Mouse (Mus musculus) kidney, postnatal 4 days (tissue): Measurements from ENCODE around the gene Edn1.

Experiments used
- DNase-seq, 2 experiments: peaks; one replicate each; pipeline ENCODE4 v3.0.0; 2021; ENCODE audit warnings: mixed read lengths in 2 of 2

Edn1 gene

GRCm38 (mm10) chr13:42301161-42301721 is at the start of gene Edn1:
Edn1 (plus strand) TSS chr13:42301476.
- peak; percentile 52 to 73 for DNase-seq

- DNase-seq = no peak
Measured at GRCm38 (mm10) chr13:42253821-42254220, 47.5 kb upstream of the Edn1 start.

- DNase-seq = no peak
Measured at GRCm38 (mm10) chr13:42255105-42255504, 46.2 kb upstream of the Edn1 start.

DNA sequence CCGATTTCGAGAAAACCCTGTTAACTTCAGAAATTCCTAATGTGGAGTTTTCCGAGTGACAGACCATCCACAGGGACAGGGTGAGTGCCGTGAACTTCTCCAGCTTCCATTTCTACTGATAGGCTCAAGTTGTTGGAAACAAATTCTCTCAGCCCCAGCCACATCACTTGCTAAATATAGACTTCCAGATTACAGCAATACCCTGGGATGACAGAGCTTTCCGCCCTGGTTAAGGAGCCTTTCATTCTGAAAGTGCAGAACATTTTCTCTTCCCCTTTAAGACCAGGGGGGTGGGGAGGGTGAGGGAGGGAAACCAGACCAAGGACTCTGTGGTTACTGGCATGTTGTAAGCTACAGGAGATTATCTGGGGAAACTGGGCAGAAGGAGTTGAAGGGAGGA is 42.9 kb upstream of the Edn1 start:
- no peak for DNase-seq

DNA sequence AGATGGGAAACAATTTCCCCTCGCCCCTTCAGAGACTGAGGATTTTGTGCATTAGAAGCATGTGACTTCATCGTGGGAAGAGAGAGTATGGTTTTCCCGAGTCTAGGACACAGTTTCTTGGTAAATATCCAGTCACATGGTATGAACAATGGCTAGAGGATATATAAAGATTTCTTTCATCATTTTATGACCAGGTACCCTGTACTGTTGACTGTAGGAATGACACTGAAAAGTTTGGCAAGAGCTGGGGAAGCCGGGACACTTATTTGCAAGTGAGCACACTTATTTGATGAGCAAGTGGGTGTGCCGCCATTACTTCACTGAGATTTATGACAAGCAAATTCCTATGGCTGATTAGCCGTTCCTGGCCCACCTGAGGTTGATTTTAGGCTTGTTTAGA is 40.6 kb upstream of the Edn1 start:
- DNase-seq = no peak

GRCm38 (mm10) chr13:42270051-42270450 is 31.2 kb upstream of the Edn1 start:
- peak; percentile 25 to 40 for DNase-seq

- DNase-seq = no peak
Measured at GRCm38 (mm10) chr13:42276774-42277454, 24.4 kb upstream of the Edn1 start.

DNA sequence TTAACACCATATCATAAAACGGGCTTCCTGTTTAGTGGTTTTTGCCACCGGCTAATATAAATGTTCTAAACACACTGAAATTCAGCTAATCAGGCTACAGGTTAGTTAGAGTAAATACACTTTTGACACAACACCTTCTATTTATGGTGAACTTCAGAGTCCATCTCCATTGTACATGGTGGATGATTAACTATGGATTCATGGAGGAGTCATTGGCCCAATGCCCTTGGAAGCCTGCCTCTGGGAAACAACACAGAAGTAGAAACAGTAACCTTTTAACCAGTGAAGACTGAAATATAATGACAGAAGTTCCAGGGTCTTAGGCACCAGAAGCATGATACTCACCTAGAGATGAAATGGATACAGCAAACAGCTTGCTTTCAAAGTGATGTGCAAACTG is 23.5 kb upstream of the Edn1 start:
- peak; percentile 33 to 56 for DNase-seq

DNA sequence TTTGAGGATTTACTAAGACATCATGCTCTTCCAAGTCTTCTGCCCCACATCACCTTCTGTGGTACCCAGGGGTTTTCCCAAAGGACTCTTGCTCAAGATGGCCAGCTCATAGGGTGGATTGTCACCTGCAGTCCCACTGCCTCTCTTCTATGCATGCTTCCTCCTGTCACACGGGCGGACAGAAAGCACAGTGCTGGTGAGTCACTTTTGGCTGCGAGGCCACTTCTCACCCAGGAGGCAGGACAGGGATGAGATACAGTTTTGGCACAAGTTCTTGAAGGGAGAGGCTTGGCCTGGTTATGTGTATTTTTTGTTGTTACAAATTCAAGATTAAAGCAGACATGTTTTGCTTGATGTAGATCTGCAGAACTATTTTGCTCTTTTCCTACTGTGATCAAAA is 15.4 kb upstream of the Edn1 start:
- no peak for DNase-seq

DNA sequence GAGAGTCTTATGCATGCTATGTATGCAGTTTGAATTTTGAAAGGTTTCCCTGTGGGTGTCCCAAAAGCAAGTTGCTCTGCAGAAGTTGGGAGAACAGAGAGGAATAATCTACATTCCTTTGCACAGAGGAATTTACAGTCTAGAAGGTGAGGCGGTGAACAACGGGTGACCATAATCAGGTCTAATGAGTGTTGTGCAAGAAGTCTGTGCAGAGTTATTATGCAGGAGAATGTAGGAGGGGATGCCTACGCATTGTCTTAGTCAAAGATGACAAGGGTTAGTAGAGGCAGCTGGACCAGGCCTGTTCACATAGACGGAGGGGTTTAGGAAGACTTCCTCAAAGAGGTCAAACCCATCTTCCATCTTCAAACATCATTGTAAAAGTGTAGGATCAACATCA is 14.5 kb upstream of the Edn1 start:
- no peak for DNase-seq

- DNase-seq = no peak
Measured at GRCm38 (mm10) chr13:42292593-42292992, 8.7 kb upstream of the Edn1 start.

DNA sequence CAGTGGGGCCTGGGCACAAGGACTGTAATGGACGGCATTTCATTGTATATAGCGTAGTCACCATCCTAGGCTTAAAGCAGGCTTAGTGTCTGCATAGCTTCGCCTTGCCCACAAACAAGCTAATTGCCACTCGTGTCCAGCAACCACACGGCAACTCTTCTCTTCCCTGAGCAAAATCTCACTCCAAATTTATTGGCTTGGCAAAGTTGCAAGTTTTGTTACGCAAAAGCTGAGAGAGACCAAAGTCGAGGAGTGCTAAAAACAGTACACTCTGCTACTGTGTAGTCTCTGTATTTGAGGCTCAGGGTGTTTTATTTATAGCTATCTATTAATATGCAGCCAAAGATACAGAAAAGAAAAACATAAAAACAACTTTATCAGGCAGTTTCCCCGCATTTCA is 3.0 kb upstream of the Edn1 start:
- DNase-seq = no peak

GRCm38 (mm10) chr13:42298766-42299165 is 2.5 kb upstream of the Edn1 start:
- DNase-seq = peak in 1 of 2 experiments; percentile 27

DNA sequence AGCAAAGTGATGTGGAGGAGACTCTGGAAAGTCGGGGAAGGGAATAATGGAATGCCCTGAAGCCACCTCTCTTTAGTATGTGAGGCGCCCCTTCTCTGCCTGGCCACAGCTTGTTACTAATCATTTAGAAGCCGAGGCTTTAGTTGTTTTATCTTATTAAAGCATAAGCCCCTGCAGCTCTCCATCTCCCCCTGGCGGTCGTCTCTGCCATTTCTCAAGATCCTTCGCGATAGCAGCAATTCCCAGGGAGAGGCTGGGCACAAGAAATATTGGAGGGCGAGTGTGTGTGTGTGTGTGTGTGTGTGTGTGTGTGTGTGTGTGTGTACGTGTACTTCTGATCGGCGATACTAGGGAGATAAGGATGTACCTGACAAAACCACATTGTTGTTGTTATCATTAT is 709 bp upstream of the Edn1 start:
- DNase-seq = peak; percentile 93 to 95

DNA sequence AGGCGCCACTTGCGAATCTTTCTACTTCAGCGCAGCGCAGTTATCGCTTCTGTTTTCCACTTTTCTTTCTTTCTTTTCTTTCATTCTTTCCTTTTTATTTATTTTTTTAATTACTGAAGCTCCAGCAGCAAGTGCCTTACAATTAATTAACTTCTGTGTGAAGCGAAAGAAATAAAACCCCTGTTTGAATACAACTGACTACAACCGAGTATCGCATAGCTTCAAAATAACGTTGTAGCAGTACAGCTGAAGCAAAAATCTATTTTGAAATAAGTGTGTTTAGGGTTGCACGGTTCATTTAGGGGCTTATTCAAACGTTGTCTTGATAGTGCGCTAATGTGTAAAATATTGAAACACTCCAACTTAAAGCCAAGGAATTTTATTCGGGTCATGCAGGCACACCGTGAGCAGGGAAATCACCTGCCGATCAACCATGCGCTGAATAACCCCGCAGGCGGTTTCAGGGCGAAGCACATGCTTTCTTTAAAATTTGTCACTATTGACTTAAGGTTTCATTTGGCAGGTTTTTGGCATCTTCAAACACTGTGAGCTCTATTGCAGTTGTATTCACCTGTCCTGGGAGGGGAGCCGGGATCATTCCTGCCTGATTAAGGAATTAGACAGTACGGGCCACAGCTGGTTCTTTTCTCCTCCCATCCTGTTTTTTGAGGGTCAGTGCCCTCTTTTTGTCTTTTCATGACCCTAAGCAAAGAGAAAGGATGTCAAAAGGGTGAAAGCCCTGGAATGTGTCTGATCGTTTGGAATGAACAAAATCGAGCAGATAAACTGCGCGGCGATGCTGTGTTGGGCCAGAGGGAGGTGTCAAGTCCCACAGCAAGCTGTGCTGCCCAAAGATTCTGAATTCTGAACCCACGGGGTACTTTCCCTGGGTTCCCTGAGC is 935 bp downstream of the Edn1 start:
- DNase-seq = peak; percentile 40 to 57

GRCm38 (mm10) chr13:42303180-42303929 is 2.1 kb downstream of the Edn1 start:
- DNase-seq = peak; percentile 34 to 51

- DNase-seq = no peak
Measured at GRCm38 (mm10) chr13:42304139-42304538, 2.9 kb downstream of the Edn1 start.

DNA sequence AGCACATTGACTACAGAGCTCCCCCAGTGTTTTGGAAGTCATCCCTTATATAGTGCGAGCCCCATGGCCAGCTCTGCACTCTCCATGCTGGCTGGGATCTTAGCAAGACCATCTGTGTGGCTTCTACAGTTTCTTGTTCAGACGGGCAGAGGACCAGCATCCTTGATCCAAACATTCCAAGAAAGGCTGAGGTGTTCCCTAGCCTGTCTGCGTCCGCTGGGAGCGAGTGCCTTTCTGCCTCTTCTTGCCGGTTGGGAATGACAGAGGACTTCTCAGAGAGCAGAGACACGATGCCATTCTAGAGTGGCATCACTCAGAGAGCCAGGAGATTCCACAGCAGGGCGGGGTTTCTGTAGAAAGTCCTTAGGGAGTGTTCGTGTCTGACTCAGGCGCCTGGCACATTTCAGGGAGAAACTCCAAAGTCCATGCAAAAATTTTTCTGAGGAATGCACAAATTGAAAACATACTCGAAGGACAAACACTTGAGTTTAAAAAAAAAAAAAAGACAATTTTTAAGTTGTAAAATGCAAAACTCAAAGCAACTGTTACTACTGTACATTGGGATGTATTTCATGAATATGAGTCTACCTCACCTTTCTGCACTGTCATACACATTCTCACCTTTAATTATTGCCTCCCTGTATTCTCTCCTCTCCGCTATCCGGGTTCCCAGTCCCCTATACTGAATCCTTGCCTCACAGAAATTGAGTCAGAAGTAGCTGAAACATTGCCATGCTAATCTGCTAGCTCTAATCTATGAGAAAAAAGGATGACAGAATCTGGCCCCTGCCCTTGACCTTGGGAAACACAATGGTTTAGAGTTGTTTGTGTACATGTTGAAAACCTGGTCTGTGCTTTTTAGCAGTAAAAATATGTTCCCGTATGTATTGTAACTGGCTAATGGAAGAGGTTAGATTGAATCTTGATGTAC is 5.9 kb downstream of the Edn1 start:
- no peak for DNase-seq

DNA sequence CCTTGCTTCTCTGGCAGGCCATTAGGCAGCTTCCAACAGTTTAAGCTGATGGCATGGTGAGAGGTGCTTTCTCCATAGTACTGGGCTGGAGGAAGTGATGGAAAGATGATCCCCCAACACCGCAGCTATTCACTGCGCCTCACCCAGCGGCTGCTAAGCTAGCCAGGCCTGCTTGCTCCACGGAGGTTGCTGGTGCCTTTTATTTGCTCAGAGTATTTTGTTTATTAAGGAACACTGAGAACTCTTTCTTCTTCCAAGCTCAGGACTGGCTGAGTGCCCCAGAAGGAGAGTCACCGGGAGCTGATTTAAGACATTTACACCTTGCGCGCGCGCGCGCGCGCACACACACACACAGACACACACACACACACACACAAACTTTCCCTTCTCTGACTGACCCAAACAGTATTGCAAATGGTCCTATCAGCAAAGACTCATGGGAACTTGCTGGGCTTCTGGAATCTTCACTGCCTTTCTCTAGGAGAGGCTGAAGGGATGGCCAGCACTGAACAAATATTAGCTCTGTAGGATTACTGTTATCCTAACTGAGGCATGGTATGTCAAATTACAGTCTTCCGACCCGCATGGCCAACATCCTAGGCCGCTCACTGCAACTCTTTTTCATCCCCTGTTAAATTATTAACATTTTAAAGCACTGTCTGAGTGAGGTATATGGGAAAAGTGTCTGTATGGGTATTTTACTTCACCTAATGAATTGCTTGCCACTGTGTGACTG is 7.3 kb downstream of the Edn1 start:
- DNase-seq = no peak

DNA sequence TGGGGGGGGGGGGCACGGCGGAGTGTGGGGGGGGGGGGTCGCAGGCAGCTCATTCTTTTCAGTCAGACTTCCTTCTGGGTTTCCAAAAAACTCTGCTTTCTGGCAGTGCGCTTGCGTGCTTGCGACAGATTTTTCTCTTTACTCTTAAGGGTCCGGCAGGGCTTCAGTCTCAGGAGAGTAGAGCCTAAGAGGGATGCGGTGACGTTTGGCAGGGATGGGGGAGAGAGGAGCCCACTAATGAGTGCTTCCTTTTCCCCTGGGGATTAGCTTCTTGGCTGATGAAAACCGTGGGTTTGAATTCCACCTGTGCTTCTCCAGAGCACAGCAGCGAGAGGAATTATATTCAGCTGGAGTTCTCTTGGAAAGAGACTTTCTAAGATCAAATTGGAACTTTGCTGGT is 8.5 kb downstream of the Edn1 start:
- DNase-seq = peak in 1 of 2 experiments; percentile 31

- DNase-seq = no peak
Measured at GRCm38 (mm10) chr13:42315628-42316027, 14.4 kb downstream of the Edn1 start.
